Mouse (Mus musculus) small intestine, adult 2 months (tissue): ENCODE results near the gene Ppat. TPM values are rescaled to one million over a fixed set of nuclear protein-coding genes. Genes with fewer than 3 reads are reported as not detected.
"Not testable (repeated sequence)": the region's sequence is repeated elsewhere in the genome, so short reads cannot be mapped to it uniquely, and the experiment has no call there.

Source experiments
- H3K27ac ChIP-seq: fragments of 200-500 bp; 2 replicates; pipeline ENCODE4 v1.5.1; 2012; ENCODE audit warnings: low read depth, low read length, control low read depth, inconsistent platforms; ENCODE audit not compliant: insufficient read depth
- H3K27me3 ChIP-seq: fragments of 200-500 bp; 2 replicates; pipeline ENCODE4 v1.6.1; 2012; ENCODE audit warnings: mild to moderate bottlenecking, moderate library complexity, low read length, inconsistent platforms; ENCODE audit not compliant: control insufficient read depth, insufficient read depth
- H3K36me3 ChIP-seq: fragments of 200-500 bp; 2 replicates; pipeline ENCODE4 v1.6.1; 2012; ENCODE audit warnings: mild to moderate bottlenecking, low read length, control low read depth, inconsistent platforms; ENCODE audit not compliant: control insufficient read depth, insufficient read depth
- H3K4me1 ChIP-seq: fragments of 200-500 bp; 2 replicates; pipeline ENCODE4 v1.6.1; 2012; ENCODE audit warnings: low read length, inconsistent platforms, mixed read lengths; ENCODE audit not compliant: control insufficient read depth, insufficient read depth, insufficient read length
- H3K4me3 ChIP-seq: fragments of 200-500 bp; 2 replicates; pipeline ENCODE4 v1.5.1; 2012; ENCODE audit warnings: low read depth, mild to moderate bottlenecking, control low read depth, inconsistent platforms, low read length, moderate library complexity
- CTCF ChIP-seq: fragments of 200-500 bp; IDR thresholded peaks from 2 replicates; pipeline ENCODE4 v1.5.1; 2012; ENCODE audit warnings: low read depth, mild to moderate bottlenecking, control low read depth, inconsistent platforms, low read length, moderate library complexity, mixed read lengths; ENCODE audit not compliant: insufficient replicate concordance, insufficient read length; ENCODE audit errors: extremely low read depth
- POLR2A ChIP-seq: fragments of 200-500 bp; IDR thresholded peaks from 2 replicates; pipeline ENCODE4 v1.6.1; 2012; ENCODE audit warnings: low read depth, mild to moderate bottlenecking, control low read depth, inconsistent platforms, low read length, moderate library complexity
- WGBS: fragments of 180-500 bp; shearing (Covaris S2); methylation state at CpG from one replicate; pipeline ENCODE4 v1.1.7; 2018; 5-methylcytosine and 5-hydroxymethylcytosine counted together
- polyA plus RNA-seq: library from polyadenylated mRNA; depleted of rRNA; stranded (reverse); fragments of >200 nt; gene quantifications from 2 replicates; pipeline ENCODE4 v1.2.3, GENCODE M21; 2012

The Ppat gene
- polyA plus RNA-seq, 1 experiment: 1.2 TPM

DNA sequence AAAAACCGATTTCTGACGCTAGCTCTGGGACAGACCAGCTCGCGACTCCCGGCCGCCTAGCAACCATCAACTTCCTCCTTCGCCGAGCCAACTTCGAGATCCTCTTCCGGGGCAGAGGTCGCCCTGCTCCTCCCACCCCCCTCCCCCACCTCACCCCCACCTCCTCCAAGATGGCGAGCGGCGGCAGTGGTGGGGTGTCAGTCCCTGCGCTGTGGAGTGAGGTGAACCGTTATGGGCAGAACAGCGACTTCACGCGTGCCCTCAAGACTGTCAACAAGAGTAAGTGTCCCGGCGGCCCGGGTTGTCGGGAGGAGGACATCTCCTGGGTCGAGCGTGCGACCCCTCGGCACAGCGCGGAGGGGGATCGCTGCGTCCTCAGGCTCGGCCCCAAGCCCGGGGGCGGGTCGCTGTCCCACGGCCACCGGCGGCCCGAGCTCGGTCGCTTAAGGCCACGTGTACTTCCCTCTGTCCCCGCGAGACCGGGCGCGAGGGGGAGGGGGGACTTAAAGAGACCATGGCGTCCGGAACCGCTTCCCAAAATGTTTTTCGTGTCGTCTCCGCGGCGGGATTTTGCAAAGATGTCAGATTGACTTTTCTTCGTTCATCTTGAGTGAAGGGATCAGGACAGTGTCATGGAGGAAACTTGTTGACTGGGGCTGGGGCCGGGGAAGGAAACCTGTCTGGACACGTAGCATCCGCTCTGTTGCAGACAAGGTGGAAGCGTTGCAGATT lies 23.3 kb upstream of the Ppat start, which contains the start of gene Srp72:
TSS of gene Srp72 (plus strand) at position 130 of the 732 bp plus-strand sequence.
- WGBS: under 1% methylated on average over 57 of the region's 60 CpGs
- TF ChIP-seq POLR2A (no peak; the same call in none of the 2 replicates), CTCF (no peak)
- no peaks in the 10 kb centered on the region; the same call in 1 of the 2 replicates for H3K4me1 ChIP-seq

GRCm38 (mm10) chr5:76974207-76974553 lies 22.8 kb upstream of the Ppat start:
- Histone ChIP-seq H3K27me3 (no peaks in the 10 kb centered on the region), H3K36me3 (peaks cover 17% of the 10 kb centered on the region), H3K4me3 (peak overlapping the region; percentile 100), H3K4me1 (no peaks in the 10 kb centered on the region; the same call in 1 of the 2 replicates), H3K27ac (no peak overlapping the region)
- WGBS: under 1% methylated on average over 17 of the region's 17 CpGs
- TF ChIP-seq CTCF: no peak

More for the DNA sequence above, 23.3 kb upstream of the Ppat start, which contains the start of gene Srp72:
- peak within 1 kb of the TSS; percentile 97 for H3K27ac ChIP-seq
- H3K4me3 ChIP-seq: peak within 1 kb of the TSS; percentile 100
- peaks cover 20% of the 10 kb centered on the region for H3K36me3 ChIP-seq
- H3K27me3 ChIP-seq: no peaks in the 10 kb centered on the region

DNA sequence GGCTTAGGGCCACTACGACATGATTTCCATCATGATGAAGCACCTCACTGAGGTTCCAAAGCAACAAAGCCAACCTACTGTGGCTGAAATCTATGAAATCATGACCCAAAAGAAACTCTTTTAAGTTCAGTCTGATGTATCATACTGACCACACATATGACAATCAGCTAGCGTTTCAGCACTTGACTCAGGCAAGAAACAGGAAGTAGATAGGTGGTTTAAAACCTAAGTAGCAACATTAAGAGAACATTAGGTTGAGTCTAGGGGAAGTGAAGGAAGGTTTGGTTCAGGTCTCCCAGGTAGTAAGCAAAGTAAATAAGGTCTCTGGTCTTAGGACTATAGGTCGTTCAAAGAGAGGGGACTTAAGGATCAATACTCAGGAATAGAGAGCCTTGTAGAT lies 22.1 kb upstream of the Ppat start:
- H3K4me1 ChIP-seq: no peaks in the 10 kb centered on the region; the same call in 1 of the 2 replicates
- TF ChIP-seq CTCF (no peak), POLR2A (no peak)
- WGBS: 38% methylated on average over 3 of the region's 3 CpGs
- no peak overlapping the region for H3K4me3 ChIP-seq
- H3K36me3 ChIP-seq: peaks cover 13% of the 10 kb centered on the region
- H3K27ac ChIP-seq: no peak overlapping the region
- H3K27me3 ChIP-seq: no peaks in the 10 kb centered on the region

GRCm38 (mm10) chr5:76971115-76971514 lies 19.7 kb upstream of the Ppat start:
- H3K27me3 ChIP-seq, H3K4me3 ChIP-seq, H3K27ac ChIP-seq, H3K4me1 ChIP-seq: not testable (repeated sequence)
- 61% methylated on average over 1 of the region's 1 CpGs for WGBS
- peaks cover 12% of the 10 kb centered on the region; the same call in 1 of the 2 replicates for H3K36me3 ChIP-seq

DNA sequence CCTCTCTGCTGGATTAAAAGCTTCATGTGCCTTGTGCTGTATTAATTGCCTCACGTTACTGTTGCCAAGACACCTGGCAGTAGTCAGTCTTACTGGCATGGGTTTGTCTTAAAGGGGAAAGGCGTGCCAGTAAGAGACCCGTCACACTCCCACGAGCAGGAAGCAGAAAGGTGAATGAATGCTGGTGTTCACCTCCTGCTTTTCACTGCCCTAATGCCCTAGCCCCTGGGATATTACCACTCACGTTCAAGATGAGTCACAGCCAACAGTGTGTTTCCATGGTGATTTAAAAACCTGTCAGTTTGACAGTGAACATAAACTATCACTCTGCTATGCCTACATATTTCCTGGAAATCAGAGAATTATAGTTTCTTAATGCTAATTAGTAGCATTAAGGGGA lies 17.9 kb upstream of the Ppat start:
- H3K4me3 ChIP-seq: no peak overlapping the region
- H3K36me3 ChIP-seq: peaks cover 18% of the 10 kb centered on the region
- WGBS: 37% methylated on average over 5 of the region's 5 CpGs
- H3K27ac ChIP-seq: no peak overlapping the region
- H3K27me3 ChIP-seq: no peaks in the 10 kb centered on the region
- TF ChIP-seq POLR2A: no peak
- TF ChIP-seq CTCF: no peak
- H3K4me1 ChIP-seq: no peaks in the 10 kb centered on the region

DNA sequence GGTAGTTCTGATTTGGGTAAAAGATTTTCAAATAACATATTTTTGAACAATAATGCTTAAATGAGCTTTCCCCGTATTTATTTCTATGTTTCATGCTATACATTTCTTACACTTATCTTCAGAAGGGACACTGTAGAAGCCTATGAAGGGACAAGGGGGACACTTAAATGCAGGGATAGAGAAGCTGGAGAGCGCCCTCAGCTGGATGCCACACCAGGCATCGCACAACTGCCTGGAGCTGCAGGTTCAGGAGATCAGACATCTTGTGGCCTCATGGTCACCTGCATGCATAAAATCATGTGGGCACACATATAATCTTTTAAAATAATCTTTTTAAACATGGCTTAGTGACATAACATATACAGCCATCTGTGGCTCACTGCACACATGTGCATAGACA lies 13.3 kb upstream of the Ppat start:
- H3K36me3 ChIP-seq: peaks cover 36% of the 10 kb centered on the region
- 0 out of 2 replicates have a peak, but pooled peaks have one; percentile 7 for TF ChIP-seq CTCF
- no peak for TF ChIP-seq POLR2A
- H3K27ac ChIP-seq: no peak overlapping the region
- WGBS: 93% methylated on average over 3 of the region's 3 CpGs
- no peaks in the 10 kb centered on the region for H3K27me3 ChIP-seq
- no peak overlapping the region for H3K4me3 ChIP-seq
- no peaks in the 10 kb centered on the region for H3K4me1 ChIP-seq

DNA sequence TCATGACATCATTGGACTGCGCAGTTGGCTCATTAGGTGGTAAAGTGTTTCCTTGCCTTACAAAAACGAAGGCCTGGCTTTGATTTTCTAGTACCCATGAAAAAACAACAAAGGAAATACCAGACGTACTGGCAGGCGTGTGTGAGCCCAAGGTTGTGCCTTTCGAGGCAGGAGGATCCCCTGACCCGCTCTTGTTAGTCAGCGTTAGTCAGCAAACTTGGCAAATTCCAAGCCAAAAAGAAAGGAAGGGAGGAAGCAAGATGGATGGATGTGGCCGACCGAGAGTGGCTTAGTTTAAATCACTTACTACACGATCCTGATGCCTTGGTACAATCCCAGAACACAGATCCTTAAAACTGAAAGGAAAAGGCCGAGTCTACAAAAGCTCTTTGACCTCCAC lies 11.2 kb upstream of the Ppat start:
- TF ChIP-seq CTCF (no peak), POLR2A (no peak)
- Histone ChIP-seq H3K4me1 (no peaks in the 10 kb centered on the region), H3K27me3 (no peaks in the 10 kb centered on the region), H3K27ac (no peak overlapping the region), H3K36me3 (peaks cover 34% of the 10 kb centered on the region), H3K4me3 (no peak overlapping the region)
- 83% methylated on average over 11 of the region's 11 CpGs for WGBS

DNA sequence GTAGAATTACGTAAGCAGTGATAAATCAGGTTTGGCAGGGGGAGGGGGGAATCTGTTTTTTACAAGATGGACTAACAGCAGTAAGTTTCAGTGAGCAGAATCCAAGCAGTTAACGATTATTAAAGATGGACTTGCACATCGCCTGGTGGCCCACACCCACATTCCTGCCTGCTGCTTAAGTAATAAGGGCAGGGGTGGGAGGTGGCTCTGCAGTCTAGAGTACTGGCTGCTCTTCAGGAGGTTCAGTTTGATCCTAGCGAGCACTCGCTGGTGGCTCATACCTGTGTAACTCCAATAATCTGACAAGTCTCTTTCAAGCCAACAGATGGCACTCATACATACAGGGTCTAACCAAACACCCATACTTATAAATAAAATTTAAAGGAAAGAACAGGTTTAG lies 8.2 kb upstream of the Ppat start:
- H3K4me3 ChIP-seq: no peak overlapping the region
- peaks cover 2% of the 10 kb centered on the region; the same call in 1 of the 2 replicates for H3K4me1 ChIP-seq
- 71% methylated on average over 5 of the region's 5 CpGs for WGBS
- H3K36me3 ChIP-seq: peaks cover 31% of the 10 kb centered on the region
- H3K27me3 ChIP-seq: no peaks in the 10 kb centered on the region
- no peak overlapping the region for H3K27ac ChIP-seq
- TF ChIP-seq CTCF (no peak), POLR2A (no peak)
